Mouse (Mus musculus) thymus, adult 2 months (tissue): ENCODE data around the gene Map7d1. TPM values are rescaled to one million over a fixed set of nuclear protein-coding genes. Genes with fewer than 3 reads are reported as not detected.

Experiments
- DNase-seq: peaks from one replicate; pipeline ENCODE4 v3.0.0; 2021
- H3K27ac ChIP-seq: fragments of 200-500 bp; 2 replicates; pipeline ENCODE4 v1.5.1; 2012; ENCODE audit warnings: low read length, control low read depth; ENCODE audit not compliant: control insufficient read depth, insufficient read depth
- H3K27me3 ChIP-seq: fragments of 200-500 bp; 2 replicates; pipeline ENCODE4 v1.6.1; 2012; ENCODE audit warnings: mild to moderate bottlenecking, low read length, moderate library complexity, mixed read lengths; ENCODE audit not compliant: control insufficient read depth, insufficient read depth
- H3K36me3 ChIP-seq: fragments of 200-500 bp; 2 replicates; pipeline ENCODE4 v1.6.1; 2012; ENCODE audit warnings: mild to moderate bottlenecking, low read length, moderate library complexity; ENCODE audit not compliant: control insufficient read depth, insufficient read depth
- H3K4me1 ChIP-seq: fragments of 200-500 bp; replicated peaks from 2 replicates; pipeline ENCODE4 v1.6.1; 2012; ENCODE audit warnings: low read length; ENCODE audit not compliant: control insufficient read depth, insufficient read depth
- H3K4me3 ChIP-seq: fragments of 200-500 bp; 2 replicates; pipeline ENCODE4 v1.5.1; 2012; ENCODE audit warnings: mild to moderate bottlenecking, low read length, control low read depth, moderate library complexity; ENCODE audit not compliant: control insufficient read depth, insufficient read depth
- CTCF ChIP-seq: fragments of 200-500 bp; IDR thresholded peaks from 2 replicates; pipeline ENCODE4 v1.5.1; 2012; ENCODE audit warnings: mild to moderate bottlenecking, control low read depth, low read length, moderate library complexity, borderline replicate concordance; ENCODE audit not compliant: control insufficient read depth, poor library complexity, insufficient read depth; ENCODE audit errors: extremely low read depth
- POLR2A ChIP-seq: fragments of 200-500 bp; IDR thresholded peaks from 2 replicates; pipeline ENCODE4 v1.6.1; 2012; ENCODE audit warnings: mild to moderate bottlenecking, low read length, control low read depth, moderate library complexity; ENCODE audit not compliant: control insufficient read depth, poor library complexity, insufficient read depth; ENCODE audit errors: extremely low read depth
- WGBS: fragments of 180-500 bp; shearing (Covaris S2); methylation state at CpG from one replicate; pipeline ENCODE4 v1.1.7; 2018; 5-methylcytosine and 5-hydroxymethylcytosine counted together
- polyA plus RNA-seq: library from polyadenylated mRNA; depleted of rRNA; stranded (reverse); fragments of >200 nt; gene quantifications from 2 replicates; pipeline ENCODE4 v1.2.3, GENCODE M21; 2012

Map7d1 gene
- polyA plus RNA-seq, 1 experiment = 74.6 TPM

- Histone ChIP-seq H3K36me3 (peaks cover 13% of the 10 kb centered on the region), H3K27me3 (no peaks in the 10 kb centered on the region), H3K27ac (no peak overlapping the region), H3K4me1 (no peaks in the 10 kb centered on the region; the same call in 1 of the 2 replicates), H3K4me3 (no peak overlapping the region)
- no peak for DNase-seq
- TF ChIP-seq POLR2A (no peak), CTCF (no peak)
- 98% methylated on average over 6 of the region's 6 CpGs for WGBS
These were observed 13.6 kb downstream of the Map7d1 start for GRCm38 (mm10) chr4:126242510-126242909.

DNA sequence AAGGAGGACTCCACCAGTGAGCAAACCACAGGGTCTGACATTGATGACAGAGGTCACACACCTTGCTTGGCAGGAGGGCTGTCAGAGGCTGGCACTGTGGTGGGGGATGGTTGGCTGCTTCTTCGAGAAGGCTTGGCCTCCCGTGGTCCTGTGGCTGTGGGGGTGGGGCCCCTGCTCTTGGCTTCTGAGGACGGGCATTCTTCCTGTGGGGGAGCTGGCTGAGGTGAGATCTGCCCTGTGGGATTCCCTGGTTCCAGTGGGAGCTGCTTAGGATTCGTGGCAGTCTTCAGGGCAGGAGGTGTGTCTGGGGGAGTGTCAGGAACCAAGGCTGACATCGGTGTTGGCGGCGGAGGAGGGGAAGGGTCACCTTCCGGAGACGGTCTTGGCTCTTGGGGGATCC, 14.2 kb downstream of the Map7d1 start:
- TF ChIP-seq POLR2A (no peak), CTCF (no peak)
- Histone ChIP-seq H3K4me3 (no peak overlapping the region), H3K27me3 (no peaks in the 10 kb centered on the region), H3K4me1 (no peaks in the 10 kb centered on the region; the same call in 1 of the 2 replicates), H3K36me3 (peaks cover 13% of the 10 kb centered on the region), H3K27ac (no peak overlapping the region)
- DNase-seq = no peak
- WGBS = 76% methylated on average over 9 of the region's 9 CpGs

DNA sequence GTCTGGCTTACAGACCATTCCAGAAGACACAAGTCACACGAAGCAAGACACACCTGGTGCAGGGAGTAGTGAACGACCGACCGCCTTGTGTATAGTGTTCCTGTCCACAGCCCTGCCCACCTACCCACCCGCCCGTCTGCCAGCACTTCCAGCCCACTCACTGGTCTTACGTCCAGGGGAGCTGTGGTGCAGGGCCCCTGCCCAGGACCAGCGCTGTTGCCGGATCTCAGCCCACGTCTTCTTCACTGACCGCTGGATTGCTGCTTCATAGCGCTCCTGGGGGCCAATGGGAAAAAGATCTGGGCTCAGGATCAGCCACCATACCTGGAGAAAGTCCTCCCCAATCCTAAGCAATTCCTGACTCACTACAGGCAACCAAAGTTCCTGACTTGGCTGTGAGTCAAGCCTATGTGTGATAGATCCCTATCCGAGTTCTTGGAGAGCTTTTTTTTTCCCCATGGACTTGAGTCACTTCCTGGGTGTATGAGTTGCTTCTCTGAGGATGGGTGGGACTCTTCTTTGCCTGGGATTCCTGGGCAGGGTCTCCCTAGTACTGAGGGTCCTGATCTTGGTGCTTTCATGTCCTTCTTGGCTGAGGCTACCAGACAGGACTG, 16.2 kb downstream of the Map7d1 start:
- no peak for TF ChIP-seq CTCF
- TF ChIP-seq POLR2A = no peak
- Histone ChIP-seq H3K36me3 (peaks cover 22% of the 10 kb centered on the region), H3K4me3 (no peak overlapping the region), H3K4me1 (peaks cover 10% of the 10 kb centered on the region), H3K27me3 (no peaks in the 10 kb centered on the region), H3K27ac (no peak overlapping the region)
- no peak for DNase-seq
- WGBS = 94% methylated on average over 13 of the region's 13 CpGs

DNA sequence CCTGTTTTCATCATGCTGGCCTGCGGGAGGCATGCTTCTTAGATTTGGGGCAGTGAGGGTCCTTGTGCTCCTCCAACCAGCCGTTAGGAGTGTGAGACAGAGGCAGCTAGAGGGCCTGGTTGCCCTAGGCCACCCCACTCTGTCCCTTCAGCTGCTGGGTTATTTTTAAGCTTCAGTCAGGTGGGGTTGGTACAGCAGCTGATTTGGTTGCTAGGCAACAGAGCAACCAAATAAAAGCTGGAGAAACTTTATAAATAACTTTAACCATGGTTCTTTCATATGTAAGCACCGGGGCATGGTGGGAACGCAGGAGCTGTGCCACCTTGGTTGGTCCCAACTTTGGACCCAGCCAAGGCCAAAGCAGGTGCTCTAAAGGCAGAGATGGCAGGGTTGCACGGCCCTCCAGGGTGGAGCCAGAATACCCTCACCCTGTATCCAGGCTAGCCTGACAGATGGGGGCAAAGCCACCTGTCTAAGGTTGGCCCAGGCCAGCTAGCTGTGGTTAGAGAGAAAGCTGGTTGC, 18.4 kb downstream of the Map7d1 start:
- no peak for DNase-seq
- no peak overlapping the region for H3K27ac ChIP-seq

GRCm38 (mm10) chr4:126236467-126237280, 19.5 kb downstream of the Map7d1 start:
- no peak for TF ChIP-seq CTCF
- TF ChIP-seq POLR2A = no peak
- 96% methylated on average over 62 of the region's 63 CpGs for WGBS
- Histone ChIP-seq H3K27me3 (no peaks in the 10 kb centered on the region), H3K27ac (no peak overlapping the region), H3K36me3 (peaks cover 42% of the 10 kb centered on the region), H3K4me1 (peaks cover 17% of the 10 kb centered on the region), H3K4me3 (no peak overlapping the region)
- no peak for DNase-seq

More for the DNA sequence above, 18.4 kb downstream of the Map7d1 start:
- WGBS = 85% methylated on average over 5 of the region's 5 CpGs
- Histone ChIP-seq H3K36me3 (peaks cover 39% of the 10 kb centered on the region), H3K27me3 (no peaks in the 10 kb centered on the region), H3K4me3 (no peak overlapping the region), H3K4me1 (peaks cover 17% of the 10 kb centered on the region)
- TF ChIP-seq CTCF (no peak), POLR2A (no peak)

DNA sequence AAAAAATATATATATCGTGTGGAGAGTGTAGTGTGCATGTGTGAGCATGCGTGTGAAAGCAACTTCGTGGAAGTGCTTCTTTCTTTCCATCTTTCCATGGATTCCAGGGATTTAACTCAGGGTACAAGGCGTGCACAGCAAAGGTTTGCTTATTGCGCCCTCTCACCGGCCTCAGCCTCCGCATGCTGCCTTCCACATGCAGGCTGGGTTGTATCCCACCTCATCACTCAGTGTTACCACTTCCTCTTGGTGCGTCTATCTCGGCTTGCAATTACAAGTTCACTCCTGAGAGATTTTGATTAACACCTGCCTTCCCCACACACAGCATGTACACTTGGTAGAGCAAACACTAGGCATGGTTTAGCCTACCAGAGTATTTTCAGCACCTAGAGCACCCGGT, 21.0 kb downstream of the Map7d1 start:
- DNase-seq = no peak
- Histone ChIP-seq H3K27ac (0 out of 2 replicates have a peak overlapping the region, but pooled peaks have one; percentile 21), H3K4me1 (peaks cover 17% of the 10 kb centered on the region), H3K27me3 (no peaks in the 10 kb centered on the region), H3K4me3 (no peak overlapping the region), H3K36me3 (peaks cover 32% of the 10 kb centered on the region)
- 19% methylated on average over 10 of the region's 10 CpGs for WGBS
- TF ChIP-seq POLR2A = no peak
- no peak for TF ChIP-seq CTCF
